Mouse (Mus musculus) neural tube, embryonic 11.5 days (tissue): ENCODE data around the gene Dnah14. TPM values are rescaled to one million over a fixed set of nuclear protein-coding genes. Genes with fewer than 3 reads are reported as not detected.
A peak's percentile ranks its signal among the peaks of the same experiment; 100 is the strongest.

ENCODE experiments used
- ATAC-seq: fragments of 200-750 bp; cut with Nextera tagmentation; 2 replicates; pipeline ENCODE4 v1.8.0; 2017; ENCODE audit warnings: moderate number of reproducible peaks, mild to moderate bottlenecking, moderate TSS enrichment, moderate library complexity; ENCODE audit not compliant: insufficient read depth, low FRiP score, low TSS enrichment
- DNase-seq: peaks from one replicate; pipeline ENCODE4 v3.0.0-alpha.2; 2015; ENCODE audit warnings: low spot score
- H3K27ac ChIP-seq: fragments of 300-500 bp; sonication (generic); 2 replicates; pipeline ENCODE4 v1.5.1; 2014; ENCODE audit warnings: low read depth, mild to moderate bottlenecking, low read length
- H3K27me3 ChIP-seq: fragments of 300-500 bp; sonication (generic); 2 replicates; pipeline ENCODE4 v1.6.1; 2014; ENCODE audit warnings: mild to moderate bottlenecking, low read length, mixed read lengths; ENCODE audit not compliant: control insufficient read depth, insufficient read depth
- H3K36me3 ChIP-seq: fragments of 300-500 bp; sonication (generic); 2 replicates; pipeline ENCODE4 v1.6.1; 2014; ENCODE audit warnings: mild to moderate bottlenecking, low read length, moderate library complexity, mixed read lengths; ENCODE audit not compliant: control insufficient read depth, insufficient read depth
- H3K4me1 ChIP-seq: fragments of 300-500 bp; sonication (generic); 2 replicates; pipeline ENCODE4 v1.6.1; 2014; ENCODE audit warnings: low read length, mixed read lengths; ENCODE audit not compliant: control insufficient read depth, insufficient read depth
- H3K4me2 ChIP-seq: fragments of 300-500 bp; sonication (generic); 2 replicates; pipeline ENCODE4 v1.6.1; 2014; ENCODE audit warnings: low read depth, mild to moderate bottlenecking, moderate library complexity
- H3K4me3 ChIP-seq: fragments of 300-500 bp; sonication (generic); 2 replicates; pipeline ENCODE4 v1.5.1; 2014; ENCODE audit warnings: low read depth, low read length
- H3K9ac ChIP-seq: fragments of 300-500 bp; sonication (generic); 2 replicates; pipeline ENCODE4 v1.6.1; 2014; ENCODE audit warnings: mild to moderate bottlenecking, low read length
- H3K9me3 ChIP-seq: fragments of 300-500 bp; sonication (generic); 2 replicates; pipeline ENCODE4 v1.6.1; 2016; ENCODE audit warnings: low read length; ENCODE audit not compliant: control insufficient read depth
- WGBS: fragments of 180-500 bp; shearing (Covaris S2); extraction: QIAGEN DNeasy Blood & Tissue Kit; methylation state at CpG from one replicate; pipeline ENCODE4 v1.1.7; 2014; 5-methylcytosine and 5-hydroxymethylcytosine counted together
- polyA plus RNA-seq: library from polyadenylated mRNA; unstranded; fragments of >200 nt; fragmentation: Nextera tagmentation; extraction: Ambion mirVana; gene quantifications from 2 replicates; pipeline ENCODE4 v1.2.1, GENCODE M21; 2014

Dnah14 gene
- polyA plus RNA-seq, 1 experiment from 2014 or later, result 2.1 TPM

DNA sequence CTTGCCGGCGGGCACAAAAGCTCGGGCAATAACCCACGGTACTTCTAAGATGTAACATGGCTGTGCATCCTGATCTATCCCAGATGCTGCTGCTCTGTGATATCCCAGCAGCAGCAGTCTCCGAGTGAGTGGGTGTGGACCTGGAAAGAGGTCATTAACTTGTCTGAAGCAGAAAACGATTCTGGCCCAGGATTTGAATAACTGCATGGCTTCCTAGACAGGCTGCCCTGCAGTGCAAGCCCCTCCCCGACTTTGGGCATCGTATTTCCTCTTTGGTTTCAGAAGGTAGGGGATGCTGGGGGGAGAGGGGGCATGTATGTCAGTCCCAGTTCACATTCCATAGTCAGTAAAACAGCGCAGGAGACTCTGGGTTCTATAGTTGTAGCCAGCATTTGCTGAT is 6.9 kb upstream of the Dnah14 start:
- no peak for ATAC-seq
- Histone ChIP-seq H3K27me3 (no peaks in the 10 kb centered on the region), H3K36me3 (no peaks in the 10 kb centered on the region), H3K27ac (no peak overlapping the region), H3K4me1 (no peaks in the 10 kb centered on the region), H3K4me3 (no peak overlapping the region), H3K9ac (no peak overlapping the region), H3K9me3 (no peaks in the 10 kb centered on the region), H3K4me2 (no peak overlapping the region)
- 64% methylated on average over 9 of the region's 9 CpGs for WGBS
- no peak for DNase-seq

DNA sequence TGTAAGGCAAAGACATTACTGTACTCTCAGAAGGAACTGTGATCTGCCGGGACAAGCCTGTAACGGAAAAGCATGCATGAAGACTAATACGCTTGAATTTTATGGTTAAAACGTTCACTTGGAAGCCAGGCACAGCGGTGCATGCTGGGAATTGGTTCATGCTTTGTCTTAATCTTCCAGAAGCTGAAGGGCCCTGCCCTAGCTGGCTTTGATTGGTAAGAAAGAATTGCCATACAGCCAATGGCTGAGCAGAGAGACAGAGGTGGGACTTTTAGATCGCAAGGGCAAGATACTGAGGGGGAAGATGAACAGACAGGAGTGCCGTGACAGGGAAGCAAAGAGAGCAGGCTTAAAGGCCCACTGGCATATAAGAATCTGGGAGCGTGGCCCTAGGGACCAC is 6.8 kb downstream of the Dnah14 start:
- ATAC-seq, result no peak
- H3K4me3 ChIP-seq, result no peak overlapping the region
- H3K27ac ChIP-seq, result no peak overlapping the region
- no peak overlapping the region for H3K9ac ChIP-seq
- H3K4me2 ChIP-seq, result no peak overlapping the region
- no peaks in the 10 kb centered on the region for H3K36me3 ChIP-seq
- 67% methylated on average over 8 of the region's 8 CpGs for WGBS
- H3K4me1 ChIP-seq, result no peaks in the 10 kb centered on the region
- DNase-seq, result no peak
- no peaks in the 10 kb centered on the region for H3K9me3 ChIP-seq
- H3K27me3 ChIP-seq, result no peaks in the 10 kb centered on the region

DNA sequence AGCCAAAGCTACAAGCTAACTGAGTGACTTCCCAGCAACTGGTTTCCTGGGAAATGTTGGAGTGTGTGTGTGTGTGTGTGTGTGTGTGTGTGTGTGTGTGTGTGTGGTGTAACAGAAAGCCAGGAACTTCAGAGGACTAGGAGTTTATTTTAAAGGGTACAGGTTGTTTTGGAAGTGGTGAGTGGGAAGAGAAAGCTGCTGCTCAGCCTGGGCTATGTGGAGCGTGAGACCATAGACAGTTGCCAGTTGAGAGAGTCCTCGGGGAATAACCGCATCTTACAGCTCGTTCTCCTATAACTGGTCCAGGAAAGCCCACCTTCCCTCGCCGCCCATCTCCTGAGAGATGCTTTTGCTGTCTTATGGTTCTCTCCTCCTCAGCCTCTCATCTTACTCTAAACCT is 12.8 kb downstream of the Dnah14 start:
- H3K9ac ChIP-seq, result no peak overlapping the region
- H3K36me3 ChIP-seq, result no peaks in the 10 kb centered on the region
- no peaks in the 10 kb centered on the region for H3K27me3 ChIP-seq
- 86% methylated on average over 6 of the region's 6 CpGs for WGBS
- H3K4me1 ChIP-seq, result no peaks in the 10 kb centered on the region
- DNase-seq (no peak), ATAC-seq (no peak)
- no peak overlapping the region for H3K27ac ChIP-seq
- no peak overlapping the region for H3K4me3 ChIP-seq
- H3K4me2 ChIP-seq, result no peak overlapping the region
- no peaks in the 10 kb centered on the region for H3K9me3 ChIP-seq

DNA sequence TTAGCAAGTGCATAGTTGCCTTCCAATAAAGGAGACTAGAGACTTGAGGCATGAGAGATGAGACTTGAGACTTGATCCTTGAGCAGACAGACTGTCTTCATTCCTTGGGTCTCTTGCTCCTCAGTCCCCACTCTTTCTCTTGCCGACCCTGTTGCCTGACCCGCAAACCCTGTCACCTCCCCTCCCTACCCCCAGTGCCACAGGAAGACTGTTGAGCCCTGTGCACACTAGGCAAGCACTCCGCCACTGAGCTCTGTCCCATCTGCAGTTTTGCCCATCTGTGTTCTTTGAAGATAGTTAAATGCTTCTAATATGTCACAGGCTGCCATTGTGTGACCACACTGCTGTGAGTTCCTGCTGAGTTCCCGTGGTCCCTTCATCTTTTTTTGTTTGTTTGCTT is 23.0 kb downstream of the Dnah14 start:
- ATAC-seq (no peak), DNase-seq (no peak)
- Histone ChIP-seq H3K4me2 (no peak overlapping the region), H3K4me3 (no peak overlapping the region), H3K36me3 (no peaks in the 10 kb centered on the region), H3K4me1 (no peaks in the 10 kb centered on the region), H3K9me3 (no peaks in the 10 kb centered on the region), H3K9ac (no peak overlapping the region), H3K27ac (no peak overlapping the region), H3K27me3 (no peaks in the 10 kb centered on the region)
- 36% methylated on average over 4 of the region's 4 CpGs for WGBS

DNA sequence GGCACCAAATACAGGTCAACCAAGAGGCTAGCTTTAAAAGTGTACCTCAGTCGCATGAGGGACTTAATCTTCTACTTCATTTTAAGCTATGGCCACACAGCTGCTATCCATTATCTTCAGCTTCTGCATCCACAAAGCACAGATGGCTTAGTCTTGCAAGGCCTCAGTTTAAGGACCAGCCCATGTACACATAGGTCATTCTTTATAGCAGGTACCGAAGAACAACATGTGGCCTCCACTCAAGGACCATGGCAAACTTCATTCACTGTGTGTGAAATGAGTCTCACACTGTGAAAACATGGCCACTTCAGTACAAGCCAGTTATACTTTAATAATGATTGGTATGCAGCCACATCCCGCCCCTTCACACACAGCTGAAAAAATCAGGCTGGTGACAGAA is 34.8 kb downstream of the Dnah14 start:
- ATAC-seq (no peak), DNase-seq (no peak)
- Histone ChIP-seq H3K27me3 (no peaks in the 10 kb centered on the region), H3K36me3 (no peaks in the 10 kb centered on the region), H3K27ac (no peak overlapping the region), H3K9me3 (no peaks in the 10 kb centered on the region), H3K4me1 (no peaks in the 10 kb centered on the region), H3K4me3 (no peak overlapping the region), H3K9ac (no peak overlapping the region), H3K4me2 (no peak overlapping the region)
- WGBS, result 58% methylated on average over 3 of the region's 3 CpGs

DNA sequence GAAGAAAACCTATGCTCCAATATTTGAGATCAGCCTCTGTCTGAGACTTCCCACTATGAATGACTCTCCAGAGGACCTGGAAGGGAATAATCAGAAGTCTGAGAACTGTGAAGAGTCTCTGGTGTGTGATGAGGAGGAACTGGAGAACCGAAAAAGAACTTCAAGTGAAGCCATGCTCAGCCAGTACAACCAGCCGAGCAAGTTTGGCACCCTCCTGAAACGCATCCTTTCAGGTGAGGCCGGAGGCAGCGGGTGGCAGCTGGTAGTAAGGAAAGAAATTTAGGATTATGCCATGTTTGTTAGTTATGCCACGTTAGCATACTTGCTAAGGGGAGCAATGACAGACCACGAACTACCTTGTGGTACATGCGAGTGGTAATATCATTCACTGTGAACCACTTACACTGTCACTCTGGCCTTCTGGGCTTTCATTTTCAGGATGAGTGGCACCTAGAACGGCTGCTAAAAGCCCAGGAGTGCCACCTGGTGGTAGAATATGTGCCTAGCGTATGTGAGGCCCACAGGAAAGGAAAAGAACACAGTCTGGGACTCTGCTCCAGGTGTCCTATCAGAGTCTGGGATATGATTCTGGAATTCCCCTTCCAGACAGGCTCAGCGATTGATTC is 39.6 kb downstream of the Dnah14 start:
- no peak for ATAC-seq

DNA sequence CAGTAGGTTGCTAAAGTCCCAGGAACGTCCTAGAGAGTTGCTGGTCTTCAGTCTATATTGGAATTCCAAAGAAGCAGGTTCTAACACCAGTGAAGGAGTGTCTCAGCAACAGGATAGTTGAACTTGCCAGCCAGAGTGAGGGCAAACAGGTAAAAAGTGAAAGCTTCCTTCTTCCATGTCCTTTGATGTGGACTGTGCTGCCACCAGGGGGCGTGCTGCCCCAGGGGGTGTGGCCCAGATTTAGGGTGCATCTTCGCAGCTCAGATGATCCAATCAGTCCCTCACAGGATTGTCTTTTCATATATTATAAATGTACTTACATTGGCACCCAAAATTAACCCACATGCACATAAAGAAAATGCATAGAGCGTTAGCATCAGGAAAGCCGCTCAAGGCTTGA is 41.0 kb downstream of the Dnah14 start:
- 58% methylated on average over 5 of the region's 5 CpGs for WGBS
- ATAC-seq (no peak), DNase-seq (peak; percentile 37)
- Histone ChIP-seq H3K4me1 (no peaks in the 10 kb centered on the region), H3K4me3 (no peak overlapping the region), H3K9ac (no peak overlapping the region), H3K27ac (no peak overlapping the region), H3K9me3 (no peaks in the 10 kb centered on the region), H3K36me3 (no peaks in the 10 kb centered on the region), H3K27me3 (no peaks in the 10 kb centered on the region), H3K4me2 (no peak overlapping the region)

More for the DNA sequence above, 39.6 kb downstream of the Dnah14 start:
- 47% methylated on average over 11 of the region's 11 CpGs for WGBS
- Histone ChIP-seq H3K4me2 (no peak overlapping the region), H3K9ac (no peak overlapping the region), H3K27me3 (no peaks in the 10 kb centered on the region), H3K4me3 (no peak overlapping the region), H3K36me3 (no peaks in the 10 kb centered on the region), H3K4me1 (no peaks in the 10 kb centered on the region), H3K9me3 (no peaks in the 10 kb centered on the region), H3K27ac (no peak overlapping the region)
- DNase-seq, result peak; percentile 66

DNA sequence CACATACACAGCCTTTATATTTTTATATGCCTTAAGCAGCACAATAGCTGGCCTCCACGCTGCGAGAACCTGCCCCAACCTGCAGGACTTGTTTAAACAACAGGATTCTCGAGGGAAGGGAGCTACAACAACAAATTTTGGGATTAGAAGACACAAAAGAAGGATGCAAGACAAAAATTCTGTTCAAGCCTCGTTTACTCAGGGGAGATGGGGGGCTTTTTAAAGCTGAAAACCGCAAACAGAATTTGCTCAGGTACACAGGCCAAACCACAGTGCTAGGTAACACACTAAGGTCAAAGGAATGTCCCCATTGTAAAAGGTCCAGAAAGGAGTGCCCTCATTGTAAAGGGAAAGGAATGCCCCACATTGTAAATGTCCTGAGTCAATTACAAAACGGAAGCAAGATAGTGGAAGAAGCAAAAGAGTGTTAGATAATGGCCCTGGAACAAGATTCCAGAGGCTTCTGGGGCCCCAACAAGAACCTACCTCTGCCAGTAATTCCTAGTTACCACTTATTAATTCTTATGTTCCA is 46.9 kb downstream of the Dnah14 start:
- no peaks in the 10 kb centered on the region for H3K36me3 ChIP-seq
- H3K27me3 ChIP-seq, result no peaks in the 10 kb centered on the region
- no peak for DNase-seq
- no peaks in the 10 kb centered on the region for H3K9me3 ChIP-seq
- H3K27ac ChIP-seq, result no peak overlapping the region
- no peak overlapping the region for H3K4me2 ChIP-seq
- H3K9ac ChIP-seq, result no peak overlapping the region
- no peak for ATAC-seq
- WGBS, result 51% methylated on average over 6 of the region's 6 CpGs
- no peak overlapping the region for H3K4me3 ChIP-seq
- no peaks in the 10 kb centered on the region for H3K4me1 ChIP-seq

DNA sequence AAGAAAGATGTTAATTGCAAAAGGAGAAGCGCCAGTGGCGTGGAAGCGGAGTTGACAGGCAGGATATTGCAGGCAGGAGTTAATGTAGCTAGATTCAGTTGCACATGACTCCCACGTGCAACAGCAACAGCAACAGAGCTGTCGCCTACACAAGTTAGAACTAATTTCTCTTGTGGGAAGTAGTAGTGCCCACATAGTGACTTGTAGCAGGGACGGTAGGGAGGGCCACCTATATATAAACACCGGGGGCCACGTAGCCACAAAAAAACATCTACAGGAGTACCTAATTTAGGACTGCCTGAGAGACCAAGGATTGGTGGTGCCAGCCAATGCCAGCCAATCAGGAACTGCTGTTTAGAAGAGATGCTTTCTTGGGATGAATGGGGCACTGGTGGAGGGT is 48.5 kb downstream of the Dnah14 start:
- ATAC-seq (no peak), DNase-seq (no peak)
- Histone ChIP-seq H3K27ac (no peak overlapping the region), H3K27me3 (no peaks in the 10 kb centered on the region), H3K4me1 (no peaks in the 10 kb centered on the region), H3K4me2 (no peak overlapping the region), H3K9me3 (no peaks in the 10 kb centered on the region), H3K9ac (no peak overlapping the region), H3K4me3 (no peak overlapping the region), H3K36me3 (no peaks in the 10 kb centered on the region)
- 90% methylated on average over 8 of the region's 8 CpGs for WGBS
